In the genomic region with DNA sequence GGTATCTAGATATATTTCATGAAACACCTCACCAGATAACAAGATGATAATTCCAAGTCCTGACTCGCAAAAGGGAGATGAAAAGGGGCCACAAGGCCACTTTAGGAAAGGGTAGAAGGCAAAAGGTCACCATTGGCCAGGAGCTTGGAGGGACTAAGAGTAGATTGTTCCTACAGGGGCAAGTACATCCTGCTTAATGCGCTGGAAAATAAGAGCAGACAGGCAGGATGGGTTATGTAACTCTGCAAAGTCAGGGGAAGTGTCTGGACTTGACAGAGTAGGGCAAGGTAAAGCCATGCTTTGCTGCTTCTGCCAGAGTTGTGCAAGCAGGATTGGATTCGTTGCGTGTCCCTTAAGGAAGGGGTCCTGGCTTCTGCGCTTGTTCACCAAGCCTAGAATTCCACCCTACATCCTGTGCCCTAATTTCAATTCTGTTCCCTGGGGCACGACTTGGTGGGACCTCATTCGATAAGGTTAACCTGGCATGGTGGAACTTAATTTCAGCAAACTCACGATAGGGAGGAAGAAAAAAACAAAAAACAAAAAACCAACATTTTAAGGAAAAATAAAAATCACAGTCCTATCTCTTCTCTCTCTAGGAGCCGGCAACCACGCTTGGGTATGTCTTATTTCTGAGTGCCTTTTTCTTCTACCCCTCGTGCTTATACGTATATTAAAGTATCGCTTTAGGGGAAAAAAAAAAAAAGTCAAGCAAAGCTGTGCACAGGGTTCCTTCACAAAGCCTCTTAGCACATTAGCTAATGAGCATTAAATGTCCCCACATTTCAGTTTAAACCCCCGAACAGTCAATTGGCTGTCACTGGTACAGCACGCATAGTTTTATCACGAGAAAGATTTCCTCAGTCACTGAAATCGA, we compare ENCODE assay signal across 8 mouse cellular contexts. TPM values are rescaled to one million over a fixed set of nuclear protein-coding genes. Genes with fewer than 3 reads are reported as not detected.
DNase-seq lines count a peak whose midpoint lies in the region; ATAC-seq and TF ChIP-seq lines count a peak whose summit lies in the region.

No protein-coding gene starts in this region.

- peak overlapping the region; percentile 85 for H3K9ac ChIP-seq in hindbrain, embryonic 13.5 days
- H3K9ac ChIP-seq in midbrain, embryonic 15.5 days: peak overlapping the region; percentile 73

- no peak for TF ChIP-seq CTCF in layer of hippocampus, adult 2 months (conservative IDR thresholded peaks at IDR 0.05)

- H3K4me3 ChIP-seq in layer of hippocampus, adult 2 months: peak overlapping the region; percentile 73
- H3K4me3 ChIP-seq in hindbrain, embryonic 13.5 days: peak overlapping the region; percentile 79
- peak overlapping the region; percentile 91 for H3K4me3 ChIP-seq in midbrain, embryonic 15.5 days

- no peak for DNase-seq in layer of hippocampus, adult 2 months (ENCODE audit: low spot score in 2 of 2)
- DNase-seq in layer of hippocampus, postnatal 10 days (ENCODE audit: low spot score in 2 of 2): no peak
- DNase-seq in cerebellum, postnatal 25 days: peak; percentile 48 to 57
- no peak for DNase-seq in natural killer cell, adult 2 months (ENCODE audit: low spot score in 2 of 2)
- no peak for DNase-seq in frontal cortex, adult 2 months (ENCODE audit: extremely low spot score in 1 of 2, low spot score in 1 of 2)

- H3K27ac ChIP-seq in layer of hippocampus, adult 2 months: no peak overlapping the region
- H3K27ac ChIP-seq in hindbrain, embryonic 13.5 days: no peak overlapping the region
- no peak overlapping the region for H3K27ac ChIP-seq in midbrain, embryonic 15.5 days

- peaks cover 19% of the 10 kb centered on the region for H3K4me1 ChIP-seq in hindbrain, embryonic 13.5 days (replicated peaks)
- H3K4me1 ChIP-seq in midbrain, embryonic 15.5 days: peaks cover 12% of the 10 kb centered on the region

- ATAC-seq in hindbrain, embryonic 13.5 days (ENCODE audit: low FRiP score): no peak
- ATAC-seq in midbrain, embryonic 15.5 days (replicated peaks): no peak
- ATAC-seq in megakaryocyte-erythroid progenitor cell, adult 5-6 weeks (replicated peaks; ENCODE audit: low FRiP score, low TSS enrichment, poor library complexity, severe bottlenecking): no peak

- peaks cover 4% of the 10 kb centered on the region; the same call in 1 of the 2 replicates for H3K27me3 ChIP-seq in hindbrain, embryonic 13.5 days
- peaks cover 7% of the 10 kb centered on the region; the same call in 1 of the 2 replicates for H3K27me3 ChIP-seq in midbrain, embryonic 15.5 days (replicated peaks)

- H3K4me2 ChIP-seq in hindbrain, embryonic 13.5 days: peak overlapping the region; percentile 98
- peak overlapping the region; percentile 100 for H3K4me2 ChIP-seq in midbrain, embryonic 15.5 days

- no peaks in the 10 kb centered on the region for H3K9me3 ChIP-seq in hindbrain, embryonic 13.5 days
- no peaks in the 10 kb centered on the region for H3K9me3 ChIP-seq in midbrain, embryonic 15.5 days

- no peaks in the 10 kb centered on the region for H3K36me3 ChIP-seq in hindbrain, embryonic 13.5 days
- no peaks in the 10 kb centered on the region for H3K36me3 ChIP-seq in midbrain, embryonic 15.5 days (replicated peaks)

- 21% methylated on average over 17 of the region's 17 CpGs for WGBS in hindbrain, embryonic 13.5 days
- WGBS in midbrain, embryonic 15.5 days: 26% methylated on average over 17 of the region's 17 CpGs

RNA-seq across cellular contexts. Expression of gene Mreg, which starts 1.1 kb away (rescaled TPM):
- 1 to 10 TPM; 3.1 to 3.6 TPM for total RNA-seq in layer of hippocampus, adult 2 months (2021)
- total RNA-seq in layer of hippocampus, postnatal 10 days (2021): 1 to 10 TPM; 1.3 to 1.7 TPM
- polyA plus RNA-seq in hindbrain, embryonic 13.5 days (2015; fragmentation: Nextera tagmentation; extraction: Ambion mirVana): 5.7 and 7.0 TPM in 2 replicates
- 1.7 and 2.2 TPM in 2 replicates for polyA plus RNA-seq in midbrain, embryonic 15.5 days (2015; fragmentation: Nextera tagmentation; extraction: Ambion mirVana)
- total RNA-seq in megakaryocyte-erythroid progenitor cell, adult 5-6 weeks (2014; fragmentation: Nextera tagmentation): not detected in 2 replicates
- total RNA-seq in megakaryocyte-erythroid progenitor cell, adult 5-6 weeks (2017): not detected in 2 replicates
- 3.3 and 4.1 TPM in 2 replicates for polyA plus RNA-seq in frontal cortex, adult 2 months (2012; rRNA removed)

Comparison
In these comparisons a context has a peak if more than half of its experiments do, and no peak if none do; other contexts are left out.
1. DNase-seq: peak in cerebellum, postnatal 25 days (2 of 2); none in layer of hippocampus, adult 2 months (0 of 2), layer of hippocampus, postnatal 10 days (0 of 2), natural killer cell, adult 2 months (0 of 2) and frontal cortex, adult 2 months (0 of 2).
2. Peak in every context shown above with its lines, with median percentiles within 50 percentile points of each other: H3K4me3 ChIP-seq.